Mouse (Mus musculus) liver, embryonic 12.5 days (tissue): Measurements from ENCODE around the gene Vmn2r3. TPM values are rescaled to one million over a fixed set of nuclear protein-coding genes. Genes with fewer than 3 reads are reported as not detected.

Experiments
- polyA plus RNA-seq: library from polyadenylated mRNA; unstranded; fragments of >200 nt; fragmentation: Nextera tagmentation; extraction: Ambion mirVana; gene quantifications from 2 replicates; pipeline ENCODE4 v1.2.1, GENCODE M21; 2016

Gene Vmn2r3
- polyA plus RNA-seq, 1 experiment from 2014 or later: not detected

Other genes with a start within 250 kb of the Vmn2r3 start
- not detected in 2 replicates for gene Vmn2r1, start 208.2 kb downstream of the Vmn2r3 start, polyA plus RNA-seq
- gene Vmn2r2, start 147.8 kb downstream of the Vmn2r3 start, polyA plus RNA-seq: 0.06 TPM in 1 of 2 replicates, not detected in the other
- not detected in 2 replicates for gene Vmn2r4, start 125.7 kb upstream of the Vmn2r3 start, polyA plus RNA-seq
- gene Vmn2r5, start 220.1 kb upstream of the Vmn2r3 start, polyA plus RNA-seq: not detected in 2 replicates